Mouse (Mus musculus) c-Kit-positive CD71-negative TER-119-negative erythroid progenitor cells, embryonic 14.5 days (primary cell): ENCODE results near the gene Cyp2d9.
"Not testable (repeated sequence)": the region's sequence is repeated elsewhere in the genome, so short reads cannot be mapped to it uniquely, and the experiment has no call there.

ENCODE experiments used
- DNase-seq: peaks from one replicate; pipeline ENCODE4 v3.0.0-alpha.2; 2013; ENCODE audit warnings: low read depth

Gene Cyp2d9

DNA sequence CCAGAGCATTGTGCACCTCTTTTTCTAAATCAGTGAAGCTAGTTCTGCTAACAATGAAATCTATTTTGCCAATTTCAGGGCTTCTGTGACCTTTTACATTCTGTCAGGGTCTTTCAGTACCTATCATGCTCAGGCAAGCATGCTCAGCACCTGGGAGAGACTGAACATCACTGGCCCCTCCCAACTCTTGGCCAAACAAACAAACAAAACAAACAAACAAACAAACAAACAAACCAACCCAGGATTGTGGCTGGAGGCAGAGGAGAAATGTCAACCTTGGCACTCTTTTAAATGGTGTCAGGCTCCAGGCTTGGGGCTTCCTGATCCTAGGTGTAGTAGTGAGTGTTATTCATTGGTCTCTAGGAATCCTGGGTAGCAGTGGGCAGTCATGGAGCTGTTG, at the start of gene Cyp2d9:
Cyp2d9 (plus strand) TSS at position 301 of the 400 bp plus-strand sequence.
- no peak for DNase-seq

DNA sequence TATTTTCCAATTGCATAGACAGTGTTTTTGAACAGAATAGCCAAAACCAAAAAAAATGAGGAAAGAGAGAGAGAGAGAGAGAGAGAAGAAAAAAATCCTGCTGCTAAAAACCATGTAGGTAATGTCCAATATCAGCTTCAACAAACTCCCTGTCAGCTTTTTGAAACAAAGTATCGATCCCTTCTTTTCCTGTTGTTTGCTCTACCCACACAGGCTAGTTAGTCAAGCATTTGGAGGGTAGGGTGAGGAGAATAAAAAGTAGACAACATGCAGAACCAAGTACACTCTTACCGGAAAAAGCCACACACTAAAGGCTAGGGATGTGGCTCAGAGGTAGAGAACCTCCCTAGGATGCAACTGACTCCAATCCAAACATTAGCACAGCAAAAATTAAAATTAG, 47.5 kb upstream of the Cyp2d9 start:
- DNase-seq, result no peak

DNA sequence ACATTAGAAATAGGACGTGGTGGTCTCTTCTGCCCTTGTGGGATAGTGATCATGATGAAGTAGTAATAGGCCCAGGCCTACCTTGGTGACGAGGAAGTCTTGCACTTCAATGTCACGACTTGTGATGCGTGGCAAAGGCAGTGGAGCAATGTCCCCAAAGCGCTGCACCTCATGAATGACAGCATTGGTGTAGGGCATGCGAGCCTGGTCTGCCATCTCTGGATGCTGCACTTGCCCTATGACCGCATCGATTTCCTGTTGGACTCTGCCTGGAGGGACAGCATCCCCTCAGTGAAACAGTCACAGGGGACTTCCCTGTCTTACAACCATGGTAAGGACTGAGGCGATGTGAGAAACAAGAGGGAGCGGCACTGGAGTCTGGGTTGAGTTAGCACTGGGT, 43.3 kb upstream of the Cyp2d9 start:
- DNase-seq, result not testable (repeated sequence)

DNA sequence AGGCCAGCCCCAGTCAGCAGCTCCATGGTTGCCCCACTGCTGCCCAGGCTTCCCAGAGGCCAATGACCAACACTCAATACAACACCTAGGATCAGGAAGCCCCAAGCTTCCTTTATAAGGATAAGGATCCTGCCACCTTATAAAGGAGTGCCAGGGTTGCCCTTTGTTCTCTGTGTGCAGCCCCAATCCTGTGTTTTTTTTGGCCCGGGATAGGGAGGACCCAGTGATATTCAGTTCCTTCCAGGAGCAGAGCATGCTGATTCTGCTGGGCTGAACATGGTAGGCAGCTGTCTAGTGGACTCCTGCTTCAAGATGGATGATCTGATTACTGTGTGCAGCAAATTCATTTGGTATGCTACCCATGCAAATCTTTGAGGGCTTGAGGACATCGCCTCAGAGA, 39.3 kb upstream of the Cyp2d9 start, which contains the start of gene Cyp2d11:
Cyp2d11 (minus strand) TSS at position 101 of the 400 bp plus-strand sequence.
- DNase-seq, result not testable (repeated sequence)

DNA sequence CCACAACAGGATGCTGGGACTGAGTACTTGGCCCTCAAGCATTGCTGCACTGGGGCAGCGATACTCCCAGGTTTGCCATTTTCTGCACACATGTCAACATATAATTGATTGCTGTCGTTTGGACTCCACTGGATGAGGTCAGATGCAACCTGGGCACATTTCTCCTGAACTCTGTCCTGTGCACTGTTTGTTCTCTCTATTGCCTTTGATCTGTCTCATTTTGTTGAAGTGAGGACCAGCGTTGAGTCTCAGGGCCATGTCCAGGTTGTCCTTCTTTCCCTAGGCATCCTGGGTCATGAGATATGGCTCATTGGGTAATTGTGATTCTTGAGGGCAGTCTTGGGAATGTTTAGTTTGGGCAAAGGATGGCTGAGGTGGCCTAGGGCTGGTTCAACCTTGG, 37.3 kb upstream of the Cyp2d9 start:
- DNase-seq, result not testable (repeated sequence)

DNA sequence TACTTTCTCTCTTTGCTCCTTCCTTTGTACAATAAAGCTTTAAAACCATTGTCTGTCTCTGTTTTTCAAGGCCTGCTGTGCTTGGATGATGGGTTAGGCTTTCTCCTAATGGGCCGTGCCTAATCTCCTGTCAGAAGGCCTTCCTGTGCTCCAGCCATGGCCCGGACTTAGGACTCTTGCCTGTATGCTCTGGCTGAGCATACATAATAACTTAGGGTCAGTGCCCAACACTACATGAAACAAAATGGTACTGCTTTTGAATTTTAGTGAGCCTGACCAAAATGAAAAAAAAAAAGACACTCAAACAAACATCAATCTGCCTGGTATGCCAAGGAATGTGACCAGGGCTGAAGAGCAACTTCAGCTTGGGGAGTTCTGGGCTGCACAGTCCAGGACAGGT, 31.7 kb upstream of the Cyp2d9 start:
- no peak for DNase-seq

DNA sequence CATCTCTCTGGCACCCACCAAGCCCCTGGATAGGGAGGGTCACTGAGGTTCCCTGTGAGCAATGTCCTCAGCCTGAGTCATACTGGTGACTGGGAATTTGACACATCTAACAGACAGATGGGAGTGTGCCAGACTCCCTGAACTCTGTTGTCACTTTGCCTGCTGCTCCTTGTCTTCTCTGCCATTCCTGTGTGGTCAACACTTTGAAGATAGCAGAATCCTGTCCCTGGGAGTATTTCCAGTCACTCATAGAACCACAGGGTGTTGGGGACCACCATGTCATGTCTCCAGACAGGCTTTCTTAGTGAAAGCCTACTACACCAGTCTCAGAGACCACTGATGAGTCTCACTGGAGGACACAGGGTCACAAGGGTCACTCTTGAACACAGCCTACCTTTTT, 31.1 kb upstream of the Cyp2d9 start:
- no peak for DNase-seq

DNA sequence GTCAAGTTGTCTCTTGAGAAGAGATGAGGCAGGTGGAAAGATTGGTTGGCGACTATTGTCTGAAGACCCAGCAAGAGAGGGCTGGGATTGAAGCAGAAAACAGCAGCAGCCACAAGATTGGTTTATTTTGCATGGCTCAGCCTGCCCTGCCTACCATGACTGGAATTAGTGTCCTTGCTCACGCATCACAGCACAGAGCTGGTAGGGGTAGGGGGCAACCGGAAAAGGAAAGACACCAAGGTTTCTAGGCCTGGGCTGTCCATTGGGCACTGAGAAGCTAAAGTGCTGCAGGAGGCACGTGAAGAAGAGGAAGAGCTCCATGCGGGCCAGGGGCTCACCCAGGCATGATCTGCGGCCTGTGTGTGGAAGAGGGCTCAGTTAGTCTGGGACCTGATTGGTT, 30.5 kb upstream of the Cyp2d9 start:
- DNase-seq, result no peak

DNA sequence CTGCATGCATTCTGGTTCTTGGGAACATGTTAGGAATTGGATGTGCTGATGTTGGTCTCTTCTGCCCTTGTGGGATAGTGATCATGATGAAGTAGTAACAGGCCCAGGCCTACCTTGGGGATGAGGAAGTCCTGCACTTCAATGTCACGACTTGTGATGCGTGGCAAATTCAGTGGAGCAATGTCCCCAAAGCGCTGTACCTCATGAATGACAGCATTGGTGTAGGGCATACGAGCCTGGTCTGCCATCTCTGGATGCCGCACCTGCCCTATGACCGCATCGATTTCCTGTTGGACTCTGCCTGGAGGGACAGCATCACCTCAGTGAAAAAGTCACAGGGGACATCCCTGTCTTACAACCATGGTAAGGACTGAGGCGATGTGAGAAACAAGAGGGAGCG, 29.6 kb upstream of the Cyp2d9 start:
- no peak for DNase-seq

DNA sequence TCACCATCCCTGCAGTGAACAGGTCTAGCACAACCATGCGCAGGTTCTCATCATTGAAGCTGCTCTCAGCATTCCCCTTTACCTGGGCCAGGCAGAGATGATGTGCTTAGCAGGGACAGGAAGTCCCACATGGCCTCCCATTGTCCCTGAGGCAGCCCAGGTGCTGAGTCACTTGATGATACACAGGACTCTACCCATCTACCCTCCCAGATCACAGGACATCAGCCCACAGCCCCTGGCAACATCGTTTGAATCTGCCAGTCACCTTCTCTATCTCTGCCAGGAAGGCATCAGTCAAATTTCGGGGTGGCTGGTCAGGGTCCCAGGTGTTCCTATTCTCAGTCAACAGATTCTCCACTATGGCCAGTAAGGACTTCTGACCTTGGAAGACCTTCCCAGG, 29.1 kb upstream of the Cyp2d9 start:
- DNase-seq, result no peak

DNA sequence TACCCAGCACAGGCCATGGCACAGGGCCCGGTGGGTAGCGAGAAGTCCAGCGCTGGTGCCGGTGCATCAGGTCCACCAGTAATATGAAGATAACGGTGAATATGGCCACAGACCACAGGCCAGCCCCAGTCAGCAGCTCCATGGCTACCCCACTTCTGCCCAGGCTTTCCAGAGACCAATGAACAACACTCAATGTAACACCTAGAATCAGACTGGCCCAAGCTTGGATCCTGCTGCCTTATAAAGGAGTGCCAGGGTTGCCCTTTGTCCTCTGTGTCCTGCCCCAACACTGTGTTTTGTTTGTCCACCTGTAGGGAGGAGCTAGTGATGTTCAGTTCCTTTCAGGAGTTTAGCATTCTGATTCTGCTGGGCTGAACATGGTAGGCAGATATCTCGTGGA, 26.3 kb upstream of the Cyp2d9 start, which contains the start of gene Cyp2d10:
Cyp2d10 (minus strand) TSS at position 215 of the 400 bp plus-strand sequence.
- DNase-seq, result no peak

DNA sequence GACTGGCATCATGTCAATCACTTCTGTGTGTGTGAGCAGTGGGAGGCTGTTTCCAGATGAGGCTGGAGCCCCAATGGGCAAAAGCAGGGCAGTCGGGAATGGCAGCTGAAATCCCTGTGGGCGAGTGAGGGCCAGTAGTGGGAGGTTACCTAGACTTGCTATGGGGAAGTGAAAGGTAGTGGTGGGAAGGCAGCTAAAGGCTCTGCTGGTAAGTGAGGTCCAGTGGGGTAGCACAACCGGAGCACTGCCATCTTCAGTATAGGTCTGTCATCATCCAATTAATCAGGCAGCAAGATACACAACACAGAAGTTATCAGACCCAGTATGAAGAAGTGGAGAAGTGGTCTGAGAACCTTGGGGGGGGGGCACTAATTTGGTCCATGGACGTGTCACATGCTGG, 25.7 kb upstream of the Cyp2d9 start:
- no peak for DNase-seq

DNA sequence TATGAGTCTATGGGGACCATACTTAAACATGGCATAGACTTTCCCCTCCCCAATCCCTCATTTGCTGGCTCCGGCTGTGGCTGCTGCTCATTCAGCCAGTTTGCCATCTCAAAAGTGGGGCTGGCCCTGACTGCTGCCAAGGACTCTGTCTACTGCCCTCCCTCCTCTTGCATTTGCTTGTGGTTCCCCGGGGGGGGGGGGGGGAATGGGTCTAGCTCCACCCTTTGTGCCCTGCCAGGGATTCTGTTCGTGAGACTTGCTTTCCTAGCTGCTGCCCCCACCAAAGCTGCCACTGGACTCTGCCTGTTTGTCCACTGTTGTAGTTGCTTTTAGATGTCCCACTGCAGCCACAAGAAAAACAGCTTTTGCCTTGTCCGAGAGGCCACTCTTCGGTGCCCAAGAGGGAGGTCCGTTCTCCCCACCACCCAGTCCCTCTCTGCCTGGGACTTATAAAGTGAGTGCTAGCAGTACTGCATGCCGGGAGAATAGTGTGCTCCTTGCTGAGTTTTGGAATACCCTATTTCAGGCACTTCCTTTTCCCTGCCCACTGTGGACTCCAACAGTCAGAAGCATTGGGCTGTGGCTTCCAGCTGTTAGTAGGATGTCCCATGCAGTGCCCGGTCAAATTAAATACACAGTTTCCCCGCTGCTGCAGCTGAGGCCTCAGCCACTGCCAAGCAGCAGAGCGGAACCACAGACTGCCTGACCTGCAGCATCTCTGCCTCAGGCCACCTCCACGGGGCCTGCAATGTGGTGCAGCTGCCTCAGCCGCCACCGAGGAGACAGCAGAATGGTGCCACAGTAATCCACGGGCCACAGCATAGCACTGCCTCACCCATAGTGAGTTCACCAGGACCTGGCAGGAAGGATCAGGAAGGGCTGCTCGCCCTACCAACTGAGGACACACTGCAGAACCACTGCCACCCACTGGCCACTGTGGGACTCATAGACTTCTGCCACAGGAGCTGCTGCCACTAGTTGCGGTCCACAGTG, 16.1 kb upstream of the Cyp2d9 start:
- DNase-seq, result peak; percentile 17

DNA sequence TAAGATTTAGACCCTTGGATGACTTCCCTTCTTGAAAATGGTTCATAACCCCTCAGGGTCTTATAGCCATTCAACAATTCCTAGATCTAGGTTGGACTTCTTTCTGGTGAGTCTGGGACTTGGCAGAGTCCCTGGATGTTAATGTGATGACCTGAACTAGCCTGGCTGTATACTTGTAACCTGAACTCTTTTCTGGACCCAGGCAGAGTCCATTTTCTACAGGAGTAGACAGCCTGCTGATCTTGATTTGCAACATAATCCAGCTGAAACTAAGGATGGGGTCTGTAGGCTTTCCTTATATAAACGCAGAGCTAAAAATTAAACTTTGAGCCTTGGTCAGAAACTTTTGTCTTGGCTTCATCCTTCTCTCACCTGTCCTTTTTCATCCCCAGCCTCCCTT, 14.6 kb upstream of the Cyp2d9 start:
- DNase-seq, result no peak

DNA sequence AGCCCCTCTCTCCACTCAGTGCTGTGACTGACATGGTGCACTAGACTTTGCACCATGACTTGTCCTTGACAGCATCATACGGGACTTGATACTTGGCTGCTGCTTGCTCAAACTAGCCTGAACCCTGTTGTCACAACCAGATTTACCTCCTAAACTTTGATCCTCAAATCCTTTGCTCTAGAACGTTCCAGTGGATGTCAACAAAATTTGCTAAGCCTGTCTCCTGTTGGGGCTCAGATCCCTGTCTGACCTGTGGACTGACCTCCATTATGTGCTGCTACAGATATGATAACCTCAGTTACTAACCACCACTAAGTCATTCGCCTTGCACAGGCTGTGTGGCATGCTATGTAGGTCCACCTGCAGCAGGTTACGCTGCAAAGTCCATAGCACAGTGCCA, 10.3 kb upstream of the Cyp2d9 start:
- no peak for DNase-seq

DNA sequence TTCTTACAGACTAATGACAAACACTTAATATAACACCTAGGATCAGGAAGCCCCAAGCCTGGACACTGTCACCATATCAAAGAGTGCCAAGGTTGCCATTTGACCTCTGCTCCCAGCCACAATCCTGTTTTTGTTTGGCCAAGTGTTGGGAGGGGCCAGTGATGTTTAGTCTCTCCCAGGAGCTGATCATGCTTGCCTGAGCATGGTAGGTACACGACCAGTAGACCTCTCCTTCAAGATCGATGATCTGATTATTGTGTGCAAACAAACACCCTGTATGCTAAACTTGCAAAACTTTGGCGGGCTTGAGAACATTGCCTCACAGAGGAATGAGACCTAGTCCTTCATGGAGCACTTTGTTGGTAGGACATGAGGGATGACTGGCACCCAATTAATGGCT, 9.8 kb upstream of the Cyp2d9 start:
- no peak for DNase-seq

DNA sequence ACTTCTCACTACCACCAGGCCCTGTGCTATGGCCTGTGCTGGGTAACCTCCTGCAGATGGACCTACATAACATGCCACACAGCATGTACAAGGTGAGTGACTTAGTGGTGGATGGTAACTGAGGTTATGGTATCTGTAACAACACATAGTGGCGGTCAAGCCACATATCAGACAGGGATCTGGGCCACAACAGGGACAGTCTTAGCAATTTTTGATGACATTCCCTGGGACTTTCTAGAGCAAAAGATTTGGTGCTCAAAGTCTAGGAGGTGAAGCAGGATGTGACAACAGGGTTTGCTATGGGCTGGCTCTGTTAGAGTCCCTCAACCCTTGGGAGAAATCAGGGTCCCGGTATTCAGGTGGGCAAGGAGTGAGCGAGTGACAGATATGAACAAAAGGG, 384 bp downstream of the Cyp2d9 start:
- DNase-seq, result no peak

DNA sequence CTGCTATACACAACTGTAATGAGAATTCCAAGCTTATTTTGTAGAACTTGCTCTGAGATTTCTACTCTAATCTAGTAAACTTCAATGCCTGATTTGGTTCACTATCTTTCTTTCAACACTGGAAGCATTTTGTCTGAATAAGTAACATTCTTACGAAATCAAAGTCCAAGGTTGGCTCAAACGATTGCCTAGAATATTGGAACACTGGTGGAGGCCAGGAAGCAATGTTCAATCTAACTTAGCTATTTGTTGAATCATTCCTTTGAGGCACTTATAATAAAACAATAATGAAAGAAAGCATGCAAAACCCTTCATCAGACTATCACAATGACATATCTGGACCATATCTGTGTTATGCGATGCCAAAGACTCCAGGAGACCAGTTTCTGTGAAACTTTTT, 1.3 kb downstream of the Cyp2d9 start:
- DNase-seq, result no peak

DNA sequence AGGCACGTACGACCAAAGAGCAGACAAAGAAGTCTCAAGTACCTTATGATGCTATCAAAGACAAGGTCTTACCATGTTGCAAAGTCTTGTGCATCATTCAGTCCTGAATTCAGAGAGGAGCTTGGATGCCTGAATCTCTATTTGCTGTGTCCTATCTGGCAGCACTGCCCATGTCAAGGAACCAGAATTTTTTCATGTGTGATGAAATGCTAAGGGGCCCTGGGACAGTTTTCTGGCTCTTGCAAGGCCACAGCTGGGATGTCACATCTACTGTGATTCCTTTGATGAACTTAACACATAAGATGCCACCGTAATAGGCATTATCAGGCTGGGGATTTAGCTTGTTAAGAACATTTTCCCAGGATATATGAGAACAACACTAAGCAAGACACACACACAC, 1.8 kb downstream of the Cyp2d9 start:
- DNase-seq, result no peak

DNA sequence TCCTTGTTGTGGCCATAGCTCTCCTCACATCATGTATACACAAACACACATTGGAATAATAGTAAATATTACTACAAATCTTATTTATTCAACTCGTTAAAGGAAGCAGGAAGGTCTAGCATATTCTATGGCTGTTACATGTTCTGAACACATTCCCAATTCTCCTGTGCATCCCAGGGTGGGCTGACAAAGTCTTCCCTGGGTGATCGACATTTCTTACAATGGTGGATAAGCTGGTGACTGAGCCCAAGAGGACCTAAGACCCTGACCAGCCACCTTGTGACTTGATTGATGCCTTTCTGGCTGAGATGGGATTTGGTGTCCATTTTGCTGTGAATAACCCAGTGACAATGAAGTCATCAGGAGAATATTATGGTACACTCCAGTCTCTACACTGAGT, 2.4 kb downstream of the Cyp2d9 start:
- no peak for DNase-seq

DNA sequence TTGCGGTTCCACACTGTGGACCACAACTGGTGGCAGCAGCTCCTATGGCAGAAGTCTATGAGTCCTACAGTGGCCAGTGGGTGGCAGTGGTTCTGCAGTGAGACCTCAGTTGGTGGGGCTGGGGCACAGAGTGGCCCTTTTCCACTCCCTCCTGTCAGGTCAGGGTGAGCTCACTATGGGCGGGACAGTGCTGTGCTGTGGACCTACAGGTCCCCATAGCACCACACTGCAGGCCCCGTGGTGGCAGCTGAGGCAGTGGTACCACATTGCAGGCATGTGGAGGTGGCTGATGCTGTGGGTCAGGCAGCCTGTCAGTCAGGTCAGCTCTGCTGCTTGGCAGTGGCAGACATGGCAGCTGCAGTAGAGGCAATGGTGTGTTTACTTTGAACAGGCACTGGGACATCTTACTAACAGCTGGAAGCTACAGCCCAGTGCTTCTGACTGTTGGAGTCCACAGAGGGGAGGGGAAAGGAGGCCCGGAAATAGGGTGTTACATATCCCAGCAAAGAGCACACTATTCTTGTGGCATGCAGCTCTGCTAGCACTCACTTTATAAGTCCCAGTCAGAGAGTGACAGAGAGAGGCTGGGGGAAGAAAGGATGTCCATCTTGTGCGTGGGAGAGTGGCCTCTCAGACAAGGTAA, 4.9 kb downstream of the Cyp2d9 start:
- no peak for DNase-seq

DNA sequence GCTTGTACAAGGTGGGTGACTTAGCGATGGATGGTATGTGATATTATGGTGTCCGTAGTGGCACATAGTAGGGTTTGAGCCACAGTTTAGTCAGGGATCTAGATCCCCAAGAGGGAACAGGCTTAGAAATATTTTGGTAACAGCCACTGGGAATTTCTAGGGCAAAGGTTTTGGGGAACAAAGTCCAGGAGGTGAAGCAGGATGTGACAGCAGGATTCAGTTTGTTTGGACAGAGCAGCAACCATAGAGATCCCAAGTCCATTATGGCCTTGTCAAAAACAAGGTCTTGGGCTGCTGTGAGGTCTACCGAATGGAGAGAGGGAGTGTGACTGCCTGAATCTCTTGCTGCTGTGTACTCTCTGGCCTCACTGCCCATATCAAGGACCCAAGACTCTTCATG, 10.4 kb downstream of the Cyp2d9 start:
- no peak for DNase-seq

DNA sequence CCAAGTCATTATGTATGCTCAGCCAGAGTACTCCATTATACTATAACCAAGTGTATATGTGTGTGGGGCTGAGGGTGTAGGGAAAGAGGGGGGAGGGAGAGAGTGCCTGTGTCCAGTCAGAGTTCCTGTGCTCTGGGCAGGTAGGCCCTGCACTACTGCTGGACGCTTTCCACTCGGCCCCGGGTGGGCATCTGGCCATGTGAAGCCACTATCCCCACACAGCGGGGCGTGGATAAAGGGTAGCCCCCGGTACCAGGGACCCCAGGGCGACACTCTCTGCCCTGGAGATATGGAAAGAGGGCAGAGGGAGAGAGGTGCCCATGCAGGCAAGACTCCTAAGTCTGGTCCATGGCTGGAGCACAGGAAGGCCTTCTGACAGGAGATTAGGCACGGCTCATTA, 12.0 kb downstream of the Cyp2d9 start:
- no peak for DNase-seq
